Mouse (Mus musculus): ENCODE data around the gene Uqcc2. TPM values are rescaled to one million over a fixed set of nuclear protein-coding genes. Genes with fewer than 3 reads are reported as not detected.

The Uqcc2 gene
- polyA plus RNA-seq, 1 experiment from 2014 or later: 385 TPM

DNA sequence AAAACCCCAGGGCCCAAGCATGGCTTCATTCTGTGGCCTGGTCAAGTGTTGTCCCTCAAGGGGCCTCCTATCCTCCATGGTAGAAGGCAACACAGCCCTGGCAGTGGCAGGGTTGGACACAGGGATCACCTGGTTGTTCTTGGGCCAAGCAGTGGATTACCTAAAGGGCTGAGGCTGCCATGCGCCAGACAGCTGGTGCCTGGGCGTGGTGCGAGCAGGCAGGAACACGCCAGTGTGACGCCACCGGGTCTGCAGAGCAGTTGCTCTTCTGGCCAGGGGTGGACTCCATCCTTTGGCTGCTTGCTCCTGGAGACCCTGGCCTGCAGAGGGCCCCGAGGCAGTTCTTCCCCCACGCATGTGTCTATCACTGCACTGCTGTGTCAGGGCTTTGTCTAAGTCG is 59.9 kb downstream of the Uqcc2 start:
- 0 out of 2 replicates have a peak, but pooled peaks cover 3% of the 10 kb centered on the region for H3K9me3 ChIP-seq (replicated peaks; ENCODE audit: control insufficient read depth, low read length)
- no peak for DNase-seq (ENCODE audit: low spot score)
- H3K36me3 ChIP-seq (ENCODE audit: control insufficient read depth, insufficient read depth, low read length): no peaks in the 10 kb centered on the region
- 72% methylated on average over 9 of the region's 9 CpGs for WGBS
- no peak overlapping the region for H3K27ac ChIP-seq (ENCODE audit: low read depth, low read length)
- no peak overlapping the region for H3K4me3 ChIP-seq (ENCODE audit: low read depth, low read length)
- peaks cover 2% of the 10 kb centered on the region; the same call in 1 of the 2 replicates for H3K4me1 ChIP-seq (ENCODE audit: control insufficient read depth, insufficient read depth, low read length)
- no peak overlapping the region for H3K4me2 ChIP-seq (ENCODE audit: low read length)
- H3K9ac ChIP-seq (ENCODE audit: low read length): no peak overlapping the region
- no peaks in the 10 kb centered on the region for H3K27me3 ChIP-seq (replicated peaks; ENCODE audit: control insufficient read depth, insufficient read depth, low read length)
- ATAC-seq: no peak

DNA sequence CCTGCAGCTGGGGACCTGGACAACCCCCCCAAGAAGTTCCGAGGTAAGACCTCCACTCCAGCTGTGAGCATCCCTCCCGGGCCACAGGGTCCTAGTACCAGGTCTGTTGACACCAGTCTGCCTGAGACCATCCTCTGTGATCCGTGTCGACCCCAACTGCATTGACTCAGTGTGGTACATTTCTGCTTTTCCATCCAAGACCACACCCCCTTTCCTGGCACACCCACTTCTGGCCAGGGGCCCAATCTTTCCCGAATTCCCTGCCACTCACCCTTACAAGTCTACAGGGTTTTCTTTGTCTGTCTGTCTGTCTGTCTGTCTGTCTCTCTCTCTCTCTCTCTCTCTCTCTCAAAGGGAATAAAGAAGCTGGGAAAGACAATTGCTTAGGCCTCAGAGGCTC is 60.6 kb downstream of the Uqcc2 start:
- ATAC-seq (no peak), DNase-seq (ENCODE audit: low spot score) (no peak)
- no peaks in the 10 kb centered on the region for H3K27me3 ChIP-seq (replicated peaks; ENCODE audit: control insufficient read depth, insufficient read depth, low read length)
- H3K4me2 ChIP-seq (ENCODE audit: low read length): no peak overlapping the region
- no peaks in the 10 kb centered on the region for H3K36me3 ChIP-seq (ENCODE audit: control insufficient read depth, insufficient read depth, low read length)
- WGBS: 73% methylated on average over 5 of the region's 5 CpGs
- no peak overlapping the region for H3K9ac ChIP-seq (ENCODE audit: low read length)
- no peak overlapping the region for H3K4me3 ChIP-seq (ENCODE audit: low read depth, low read length)
- H3K9me3 ChIP-seq (replicated peaks; ENCODE audit: control insufficient read depth, low read length): 0 out of 2 replicates have a peak, but pooled peaks cover 3% of the 10 kb centered on the region
- H3K4me1 ChIP-seq (ENCODE audit: control insufficient read depth, insufficient read depth, low read length): peaks cover 2% of the 10 kb centered on the region; the same call in 1 of the 2 replicates
- no peak overlapping the region for H3K27ac ChIP-seq (ENCODE audit: low read depth, low read length)

Small RNA genes within 50 kb of the gene (microRNA-seq; reads per million reads assigned to microRNA genes)
- not detected for gene Mir7677

Other genes starting within 250 kb of the Uqcc2 start
- 2.4 and 3.0 TPM in 2 replicates for gene Kifc5b, start 216.8 kb downstream of the Uqcc2 start, polyA plus RNA-seq (2014; fragmentation: Nextera tagmentation; extraction: Ambion mirVana)
- gene Phf1, start 200.9 kb downstream of the Uqcc2 start, polyA plus RNA-seq (2014; fragmentation: Nextera tagmentation; extraction: Ambion mirVana): 10.0 and 12.1 TPM in 2 replicates
- 137 and 150 TPM in 2 replicates for gene Cuta, start 194.3 kb downstream of the Uqcc2 start, polyA plus RNA-seq (2014; fragmentation: Nextera tagmentation; extraction: Ambion mirVana)
- 4.2 and 4.9 TPM in 2 replicates for gene Syngap1, start 192.7 kb downstream of the Uqcc2 start, polyA plus RNA-seq (2014; fragmentation: Nextera tagmentation; extraction: Ambion mirVana)
- 9.1 and 10.0 TPM in 2 replicates for gene Zbtb9, start 160.7 kb downstream of the Uqcc2 start, polyA plus RNA-seq (2014; fragmentation: Nextera tagmentation; extraction: Ambion mirVana)
- gene Bak1, start 104.9 kb downstream of the Uqcc2 start, polyA plus RNA-seq (2014; fragmentation: Nextera tagmentation; extraction: Ambion mirVana): 4.8 and 7.6 TPM in 2 replicates
- 0.61 and 0.79 TPM in 2 replicates for gene Itpr3, start 76.6 kb downstream of the Uqcc2 start, polyA plus RNA-seq (2014; fragmentation: Nextera tagmentation; extraction: Ambion mirVana)
- 0.21 and 0.28 TPM in 2 replicates for gene Ip6k3, start 33.9 kb upstream of the Uqcc2 start, polyA plus RNA-seq (2014; fragmentation: Nextera tagmentation; extraction: Ambion mirVana)
- gene Lemd2, start 70.6 kb upstream of the Uqcc2 start, polyA plus RNA-seq (2014; fragmentation: Nextera tagmentation; extraction: Ambion mirVana): 11.3 and 14.8 TPM in 2 replicates